Mouse (Mus musculus): ENCODE data around the gene Unkl. TPM values are rescaled to one million over a fixed set of nuclear protein-coding genes. Genes with fewer than 3 reads are reported as not detected.

Unkl gene
- total RNA-seq (2015; ENCODE audit: low replicate concordance) (28.8 and 41.9 TPM in 2 replicates), total RNA-seq (2017; ENCODE audit: low replicate concordance) (29.3 and 36.7 TPM in 2 replicates)

- ATAC-seq (replicated peaks; ENCODE audit: low FRiP score, poor library complexity, severe bottlenecking): no peak
Measured at GRCm38 (mm10) chr17:25188150-25189031, at the start of gene Unkl. TSS of gene Unkl (plus strand) at chr17:25188397.

GRCm38 (mm10) chr17:25138803-25139202 is 49.4 kb upstream of the Unkl start:
- no peak for ATAC-seq (replicated peaks; ENCODE audit: low FRiP score, poor library complexity, severe bottlenecking)

GRCm38 (mm10) chr17:25139960-25140359 is 48.2 kb upstream of the Unkl start:
- ATAC-seq (replicated peaks; ENCODE audit: low FRiP score, poor library complexity, severe bottlenecking): peak; percentile 51; the same call in 1 of the 2 replicates

DNA sequence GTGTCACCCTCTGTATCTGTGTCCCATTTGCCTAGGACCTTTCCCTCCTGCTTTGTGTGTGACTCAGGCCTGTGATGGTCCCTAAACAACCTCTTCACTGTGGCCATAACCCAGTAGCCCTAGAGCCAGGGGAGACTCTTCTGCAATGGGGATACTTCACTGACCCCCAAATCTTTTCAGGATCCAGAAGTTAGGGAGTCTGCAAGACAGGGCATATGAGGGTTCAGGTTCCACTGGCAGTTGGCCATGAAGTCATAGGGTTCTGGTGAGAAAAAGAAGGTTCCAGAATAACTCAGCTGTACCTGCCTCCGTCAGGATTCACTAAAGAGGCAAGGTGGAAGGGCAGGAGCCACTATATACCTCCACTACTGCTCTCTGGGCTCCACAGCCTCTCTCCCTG is 26.0 kb upstream of the Unkl start, which contains the start of gene Ccdc154:
TSS of gene Ccdc154 (plus strand) at position 301 of the 400 bp plus-strand sequence.
- no peak for ATAC-seq (replicated peaks; ENCODE audit: low FRiP score, poor library complexity, severe bottlenecking)

- no peak for ATAC-seq (replicated peaks; ENCODE audit: low FRiP score, poor library complexity, severe bottlenecking)
Measured at GRCm38 (mm10) chr17:25163387-25163786, 24.8 kb upstream of the Unkl start.

DNA sequence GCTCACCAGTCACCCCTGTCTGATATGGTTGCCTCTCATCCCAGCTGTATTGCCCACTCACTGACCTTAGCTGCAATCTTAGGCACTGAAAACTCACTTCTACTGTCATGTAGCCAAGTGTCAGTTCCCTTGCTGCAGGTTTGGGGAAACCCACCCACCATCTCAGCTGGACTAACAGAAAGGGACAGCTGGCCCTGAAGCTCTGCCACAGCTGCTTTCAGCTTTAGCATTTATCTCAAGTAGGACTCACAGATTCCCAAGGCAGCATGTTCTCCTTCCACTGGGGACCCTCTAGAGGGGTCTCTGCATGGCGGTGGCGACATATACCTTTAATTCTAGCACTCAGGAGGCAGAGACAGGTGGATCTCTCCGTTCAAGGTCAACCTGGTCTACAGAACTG is 23.4 kb upstream of the Unkl start:
- no peak for ATAC-seq (replicated peaks; ENCODE audit: low FRiP score, poor library complexity, severe bottlenecking)

GRCm38 (mm10) chr17:25165970-25166671 is 22.1 kb upstream of the Unkl start:
- no peak for ATAC-seq (replicated peaks; ENCODE audit: low FRiP score, poor library complexity, severe bottlenecking)

DNA sequence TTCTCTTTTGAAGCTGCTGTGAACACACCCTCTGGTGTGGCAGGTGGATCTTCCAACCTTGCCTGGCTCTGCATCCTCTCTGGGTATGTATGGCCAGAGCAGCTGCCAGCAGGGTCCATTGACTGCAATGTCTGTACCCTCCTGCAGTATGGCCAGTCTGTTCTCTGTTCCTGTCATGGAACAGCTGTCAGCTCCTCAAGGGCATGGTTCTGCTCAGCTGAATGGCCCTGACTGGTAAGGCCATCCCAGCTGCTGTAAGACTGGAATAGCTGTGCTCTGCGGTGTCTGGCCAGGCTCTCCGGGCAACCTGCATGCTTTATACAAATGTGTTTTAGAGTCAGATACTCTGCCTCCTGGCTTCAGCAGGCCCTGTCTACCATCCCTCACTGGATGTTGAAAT is 18.5 kb upstream of the Unkl start:
- ATAC-seq (replicated peaks; ENCODE audit: low FRiP score, poor library complexity, severe bottlenecking): no peak

DNA sequence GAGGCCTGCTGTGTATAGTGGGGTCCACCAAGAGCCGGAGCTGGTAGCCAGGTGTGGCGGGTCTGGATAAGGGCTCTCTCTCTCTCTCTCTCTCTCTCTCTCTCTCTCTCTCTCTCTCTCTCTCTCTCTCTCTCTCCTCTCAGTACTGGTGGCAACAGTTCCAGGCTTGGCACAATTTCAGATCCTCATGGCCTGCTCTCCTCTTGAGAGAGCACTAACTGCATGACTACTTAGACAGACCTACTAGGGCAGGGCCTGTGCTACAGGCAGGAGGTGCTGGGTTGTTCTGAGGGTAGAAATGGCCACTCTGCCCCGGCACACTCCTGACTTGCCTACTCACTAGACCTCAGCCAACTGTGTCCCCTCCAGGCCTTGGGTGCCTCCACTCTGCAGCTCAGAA is 15.6 kb upstream of the Unkl start:
- ATAC-seq (replicated peaks; ENCODE audit: low FRiP score, poor library complexity, severe bottlenecking): no peak

GRCm38 (mm10) chr17:25175411-25175810 is 12.8 kb upstream of the Unkl start, which contains the start of gene Gm38655:
TSS of gene Gm38655 (minus strand) at chr17:25175471.
- ATAC-seq (replicated peaks; ENCODE audit: low FRiP score, poor library complexity, severe bottlenecking): no peak

- ATAC-seq (replicated peaks; ENCODE audit: low FRiP score, poor library complexity, severe bottlenecking): no peak
Measured at GRCm38 (mm10) chr17:25183232-25183631, 5.0 kb upstream of the Unkl start.

GRCm38 (mm10) chr17:25184129-25184691 is 4.0 kb upstream of the Unkl start, which contains the start of gene BC003965:
TSS of gene BC003965 (plus strand) at chr17:25184554.
- ATAC-seq (replicated peaks; ENCODE audit: low FRiP score, poor library complexity, severe bottlenecking): peak; percentile 89

GRCm38 (mm10) chr17:25184961-25185360 is 3.2 kb upstream of the Unkl start:
- peak; percentile 11; the same call in 1 of the 2 replicates for ATAC-seq (replicated peaks; ENCODE audit: low FRiP score, poor library complexity, severe bottlenecking)

GRCm38 (mm10) chr17:25187784-25188149 is 430 bp upstream of the Unkl start:
- no peak for ATAC-seq (replicated peaks; ENCODE audit: low FRiP score, poor library complexity, severe bottlenecking)

GRCm38 (mm10) chr17:25189091-25189490 is 894 bp downstream of the Unkl start:
- no peak for ATAC-seq (replicated peaks; ENCODE audit: low FRiP score, poor library complexity, severe bottlenecking)

DNA sequence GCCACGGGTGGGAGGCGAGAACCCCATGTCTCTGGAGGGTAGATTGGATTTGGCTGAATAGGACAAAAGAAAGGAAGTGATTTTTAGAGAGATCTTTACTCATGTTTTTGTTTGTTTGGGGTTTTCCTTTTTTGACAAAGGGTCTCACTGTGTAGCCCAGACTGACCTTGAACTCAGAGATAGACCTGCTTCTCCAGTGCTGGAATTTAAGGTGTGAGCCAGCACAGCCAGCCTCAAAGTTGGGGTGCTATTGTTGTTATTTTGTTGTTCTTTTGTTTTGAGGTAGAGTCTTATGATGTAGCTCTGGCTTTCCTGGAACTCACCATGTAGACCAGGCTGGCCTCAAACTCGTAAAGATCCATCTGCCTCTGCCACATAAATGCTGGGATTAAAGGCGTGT is 14.2 kb downstream of the Unkl start:
- ATAC-seq (replicated peaks; ENCODE audit: low FRiP score, poor library complexity, severe bottlenecking): no peak

DNA sequence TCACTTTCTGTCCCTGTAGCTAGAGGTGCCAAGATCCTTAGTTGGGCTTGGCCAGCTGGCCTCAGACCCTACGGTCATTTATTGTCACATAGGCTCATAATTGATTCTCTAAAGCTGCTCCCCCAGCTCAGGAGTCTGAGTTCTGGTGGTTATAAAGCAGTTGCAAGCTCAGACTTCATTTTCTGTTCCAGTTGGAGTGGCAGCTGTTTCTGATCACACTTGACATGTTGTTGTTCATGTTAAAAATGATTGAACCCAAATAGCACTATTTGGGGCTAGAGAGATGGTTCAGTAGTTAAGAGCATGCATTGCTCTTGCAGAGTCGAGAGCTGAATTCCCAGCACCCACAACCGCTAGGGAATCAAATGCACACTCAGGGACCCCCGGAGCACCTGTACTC is 21.8 kb downstream of the Unkl start:
- ATAC-seq (replicated peaks; ENCODE audit: low FRiP score, poor library complexity, severe bottlenecking): no peak

GRCm38 (mm10) chr17:25210680-25211466 is 22.7 kb downstream of the Unkl start:
- peak; percentile 37; the same call in 1 of the 2 replicates for ATAC-seq (replicated peaks; ENCODE audit: low FRiP score, poor library complexity, severe bottlenecking)

GRCm38 (mm10) chr17:25211705-25212104 is 23.5 kb downstream of the Unkl start:
- ATAC-seq (replicated peaks; ENCODE audit: low FRiP score, poor library complexity, severe bottlenecking): no peak

DNA sequence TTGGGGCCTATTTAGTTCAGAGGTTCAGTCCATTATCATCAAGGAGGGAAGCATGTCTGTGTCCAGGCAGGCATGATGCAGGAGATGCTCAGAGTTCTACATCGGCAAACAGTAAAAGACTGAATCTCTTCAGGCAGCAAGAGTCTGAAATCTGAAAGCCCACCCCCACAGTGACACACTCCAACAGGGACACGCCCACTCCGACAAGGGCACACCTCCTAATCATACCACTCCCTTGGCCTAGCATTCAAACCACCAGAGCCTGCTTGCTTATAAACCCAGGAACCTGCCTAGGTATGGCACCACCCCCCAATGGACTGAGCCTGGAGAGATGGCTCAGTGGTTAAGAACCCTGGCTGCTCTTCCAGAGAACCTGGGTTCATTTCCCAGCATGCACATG is 27.2 kb downstream of the Unkl start:
- no peak for ATAC-seq (replicated peaks; ENCODE audit: low FRiP score, poor library complexity, severe bottlenecking)

Measured in erythroid progenitor cell, adult 5-6 weeks (primary cell).